Mouse (Mus musculus) megakaryocyte, embryonic 14.5 days (primary cell): ENCODE results near the gene Msl1.

ENCODE experiments used
- FLI1 ChIP-seq: IDR thresholded peaks from 2 replicates; pipeline ENCODE4 v1.6.1; 2012; ENCODE audit warnings: low read length, inconsistent platforms, mixed read lengths
- GATA1 ChIP-seq: IDR thresholded peaks from 3 replicates; pipeline ENCODE4 v1.6.1; 2012; ENCODE audit warnings: mixed read lengths, low read length, inconsistent platforms, borderline replicate concordance

- TF ChIP-seq GATA1 (no peak), FLI1 (no peak)
These were observed 774 bp upstream of the Msl1 start for GRCm38 (mm10) chr11:98794469-98795014.
